Mouse (Mus musculus): ENCODE measurements around the gene Sox5. TPM values are rescaled to one million over a fixed set of nuclear protein-coding genes. Genes with fewer than 3 reads are reported as not detected.

The Sox5 gene
- total and polyA plus RNA-seq, 3 experiments, result 0.08 to 0.47 (median 0.46) TPM

DNA sequence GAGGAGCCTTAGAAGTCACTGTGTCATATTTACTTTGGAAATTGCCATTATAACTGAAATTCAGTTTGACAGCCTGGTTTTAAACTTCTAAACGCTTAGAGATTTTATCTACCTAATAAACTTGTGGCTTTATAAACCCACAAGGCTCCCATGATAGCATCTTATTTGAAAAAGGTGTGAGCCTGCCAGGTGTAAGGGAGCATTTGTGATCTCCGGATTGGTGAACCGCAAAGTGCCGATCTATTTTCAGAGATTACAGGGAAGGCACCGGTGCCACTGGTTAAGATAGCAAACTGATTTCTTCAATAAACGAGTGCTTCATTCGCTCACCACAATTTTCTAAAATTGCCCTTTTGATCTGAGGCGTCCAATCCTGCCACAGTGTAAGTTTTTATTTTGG lies 107.9 kb downstream of the Sox5 start:
- dilution Hi-C loops (cut with MboI; ENCODE audit: extremely low pct_ligation_motif_present, extremely low pct_unique_long_range_greater_than_20kb, low sequenced_read_pairs) (no loop called here), in situ Hi-C loops (cut with MboI; ENCODE audit: low pct_ligation_motif_present, low pct_unique_long_range_greater_than_20kb, low sequenced_read_pairs) (no loop called here)
- no peaks in the 10 kb centered on the region for H3K9me3 ChIP-seq (replicated peaks; ENCODE audit: low read length)
- H3K27me3 ChIP-seq (replicated peaks), result no peaks in the 10 kb centered on the region
- H3K27ac ChIP-seq (ENCODE audit: insufficient read depth, low read depth), result no peak overlapping the region
- no peak overlapping the region for H3K4me3 ChIP-seq (replicated peaks in 1 of 3; ENCODE audit: low read depth in 2 of 3, low read length in 2 of 3, poor library complexity in 1 of 3)
- no peak for DNase-seq (ENCODE audit: extremely low read depth)
- TF ChIP-seq MXI1 (IDR thresholded peaks at IDR 0.05; ENCODE audit: low read depth, low read length), result no peak
- no peak for TF ChIP-seq ZC3H11A (IDR thresholded peaks at IDR 0.05; ENCODE audit: low read depth, low read length)
- no peak for TF ChIP-seq USF1 (IDR thresholded peaks at IDR 0.05; ENCODE audit: low read depth, low read length)
- no peak for TF ChIP-seq IRF4 (IDR thresholded peaks at IDR 0.05; ENCODE audit: low read depth, low read length)
- H3K79me2 ChIP-seq (replicated peaks; ENCODE audit: control insufficient read depth, extremely low read depth, insufficient read depth, poor library complexity, severe bottlenecking), result no peaks in the 10 kb centered on the region
- no peak overlapping the region for H3K9ac ChIP-seq (ENCODE audit: insufficient read depth, low read depth)
- no peak overlapping the region for H3K4me2 ChIP-seq (ENCODE audit: insufficient read depth, low read depth, poor library complexity, severe bottlenecking)
- peaks cover 0 to 28% of the 10 kb centered on the region in 2 experiments; a peak in 2 of 4 replicates for H3K4me1 ChIP-seq (ENCODE audit: control insufficient read depth in 1 of 2, insufficient read depth in 2 of 2)
- no peaks in the 10 kb centered on the region for H3K36me3 ChIP-seq (replicated peaks in 1 of 2; ENCODE audit: control insufficient read depth in 1 of 2, insufficient read depth in 1 of 2, low read length in 1 of 2)

- Histone ChIP-seq H3K4me1 (ENCODE audit: control insufficient read depth in 1 of 2, insufficient read depth in 2 of 2) (peaks cover 0 to 11% of the 10 kb centered on the region in 2 experiments; a peak in 2 of 4 replicates), H3K27me3 (replicated peaks) (no peaks in the 10 kb centered on the region), H3K4me2 (ENCODE audit: insufficient read depth, low read depth, poor library complexity, severe bottlenecking) (no peak overlapping the region), H3K9ac (ENCODE audit: insufficient read depth, low read depth) (no peak overlapping the region), H3K79me2 (replicated peaks; ENCODE audit: control insufficient read depth, extremely low read depth, insufficient read depth, poor library complexity, severe bottlenecking) (no peaks in the 10 kb centered on the region), H3K9me3 (replicated peaks; ENCODE audit: low read length) (peaks cover 4% of the 10 kb centered on the region), H3K4me3 (replicated peaks in 1 of 3; ENCODE audit: low read depth in 2 of 3, low read length in 2 of 3, poor library complexity in 1 of 3) (no peak overlapping the region), H3K27ac (ENCODE audit: insufficient read depth, low read depth) (no peak overlapping the region), H3K36me3 (replicated peaks in 1 of 2; ENCODE audit: control insufficient read depth in 1 of 2, insufficient read depth in 1 of 2, low read length in 1 of 2) (no peaks in the 10 kb centered on the region)
- in situ Hi-C loops (cut with MboI; ENCODE audit: low pct_ligation_motif_present, low pct_unique_long_range_greater_than_20kb, low sequenced_read_pairs), result no loop called here
- dilution Hi-C loops (cut with MboI; ENCODE audit: extremely low pct_ligation_motif_present, extremely low pct_unique_long_range_greater_than_20kb, low sequenced_read_pairs), result no loop called here
- DNase-seq (ENCODE audit: extremely low read depth), result peak; percentile 48
- TF ChIP-seq ZKSCAN1 (IDR thresholded peaks at IDR 0.05; ENCODE audit: borderline replicate concordance, low read depth, low read length), result no peak
Observed at GRCm38 (mm10) chr6:144670433-144671167, 111.2 kb downstream of the Sox5 start.

- H3K4me1 ChIP-seq (ENCODE audit: control insufficient read depth in 1 of 2, insufficient read depth in 2 of 2), result peaks cover 0 to 11% of the 10 kb centered on the region in 2 experiments; a peak in 2 of 4 replicates
- in situ Hi-C loops (cut with MboI; ENCODE audit: low pct_ligation_motif_present, low pct_unique_long_range_greater_than_20kb, low sequenced_read_pairs), result no loop called here
- peaks cover 4% of the 10 kb centered on the region for H3K9me3 ChIP-seq (replicated peaks; ENCODE audit: low read length)
- H3K27ac ChIP-seq (ENCODE audit: insufficient read depth, low read depth), result no peak overlapping the region
- H3K79me2 ChIP-seq (replicated peaks; ENCODE audit: control insufficient read depth, extremely low read depth, insufficient read depth, poor library complexity, severe bottlenecking), result no peaks in the 10 kb centered on the region
- no peaks in the 10 kb centered on the region for H3K27me3 ChIP-seq (replicated peaks)
- dilution Hi-C loops (cut with MboI; ENCODE audit: extremely low pct_ligation_motif_present, extremely low pct_unique_long_range_greater_than_20kb, low sequenced_read_pairs), result no loop called here
- H3K4me2 ChIP-seq (ENCODE audit: insufficient read depth, low read depth, poor library complexity, severe bottlenecking), result no peak overlapping the region
- no peak for TF ChIP-seq USF2 (conservative IDR thresholded peaks at IDR 0.05; ENCODE audit: low read depth, low read length)
- TF ChIP-seq CTCF (conservative IDR thresholded peaks at IDR 0.05 in 1 of 2, IDR thresholded peaks at IDR 0.05 in 1 of 2; ENCODE audit: low read depth in 2 of 2, low read length in 2 of 2), result no peak; a peak in 1 of 4 replicates
- no peak for TF ChIP-seq JUN (IDR thresholded peaks at IDR 0.05; ENCODE audit: insufficient read depth, low read depth, low read length)
- no peak for TF ChIP-seq ZMIZ1 (IDR thresholded peaks at IDR 0.05; ENCODE audit: low read depth, low read length)
- no peak for TF ChIP-seq E2F4 (IDR thresholded peaks at IDR 0.05; ENCODE audit: insufficient replicate concordance, low read depth, low read length)
- no peak for TF ChIP-seq RAD21 (IDR thresholded peaks at IDR 0.05; ENCODE audit: low read depth, low read length)
- no peak overlapping the region for H3K9ac ChIP-seq (ENCODE audit: insufficient read depth, low read depth)
- no peaks in the 10 kb centered on the region for H3K36me3 ChIP-seq (replicated peaks in 1 of 2; ENCODE audit: control insufficient read depth in 1 of 2, insufficient read depth in 1 of 2, low read length in 1 of 2)
- H3K4me3 ChIP-seq (replicated peaks in 1 of 3; ENCODE audit: low read depth in 2 of 3, low read length in 2 of 3, poor library complexity in 1 of 3), result no peak overlapping the region
- no peak for DNase-seq (ENCODE audit: extremely low read depth)
Observed at GRCm38 (mm10) chr6:144666617-144667016, 115.2 kb downstream of the Sox5 start.

All from CH12.LX (cell line).